Mouse (Mus musculus) Patski (cell line): ENCODE results near the gene Ccser1. TPM values are rescaled to one million over a fixed set of nuclear protein-coding genes. Genes with fewer than 3 reads are reported as not detected.
"Not testable (repeated sequence)": the region's sequence is repeated elsewhere in the genome, so short reads cannot be mapped to it uniquely, and the experiment has no call there.

Experiments used
- ATAC-seq: fragments of 100-300 bp; one replicate; pipeline ENCODE4 v1.8.0; 2021
- CTCF ChIA-PET: fragments of 350-600 bp; sonication (Branson Sonifier 250); formaldehyde crosslinking; loops from one replicate; lab custom pipeline; 2022; ENCODE audit warnings: inconsistent platforms; lab: Charles Lee
- POLR2A ChIA-PET: fragments of 350-600 bp; sonication (Branson Sonifier 250); formaldehyde crosslinking; loops from one replicate; lab custom pipeline; 2022; ENCODE audit warnings: antibody characterized with exemption, inconsistent platforms; lab: Charles Lee
- DNase-seq: peaks from one replicate; pipeline ENCODE4 v3.0.0-alpha.2; 2011; ENCODE audit warnings: low read depth, low spot score
- H3K27me3 ChIP-seq: fragments of 371-371 bp; one replicate; pipeline ENCODE4 v1.5.1; 2021
- CTCF ChIP-seq: fragments of 100-300 bp; IDR thresholded peaks from one replicate; pipeline ENCODE4 v1.5.1; 2021
- in situ Hi-C: fragments of 300-500 bp; cut with MboI; formaldehyde crosslinking; loops from 3 replicates; pipeline ENCODE4 v1.11.1; 2018; ENCODE audit warnings: low pct_unique_long_range_greater_than_20kb, mixed read lengths
- polyA plus RNA-seq: library from polyadenylated mRNA; unstranded; gene quantifications from one replicate; pipeline ENCODE4 v1.2.3, GENCODE M21; 2021

Ccser1 gene
- polyA plus RNA-seq, 1 experiment from 2014 or later, result 1.6 TPM

- TF ChIP-seq CTCF, result no peak
Observed at GRCm38 (mm10) chr6:61252912-61253311, 72.8 kb downstream of the Ccser1 start.

GRCm38 (mm10) chr6:61255874-61256273 lies 75.8 kb downstream of the Ccser1 start:
- in situ Hi-C loops, CTCF ChIA-PET, DNase-seq, ATAC-seq, POLR2A ChIA-PET, H3K27me3 ChIP-seq: not testable (repeated sequence)

More at GRCm38 (mm10) chr6:61252912-61253311, 72.8 kb downstream of the Ccser1 start:
- ChIA-PET POLR2A (no interaction called here), CTCF (no interaction called here)
- DNase-seq (no peak), ATAC-seq (no peak)
- in situ Hi-C loops, result no loop called here
- no peaks in the 10 kb centered on the region for H3K27me3 ChIP-seq

GRCm38 (mm10) chr6:61258847-61259634 lies 78.9 kb downstream of the Ccser1 start:
- H3K27me3 ChIP-seq, result no peaks in the 10 kb centered on the region
- no peak for DNase-seq
- ChIA-PET POLR2A (interaction anchor here (0.5 kb wide), 1 partner anchor 196 kb away, joined by 4 read pairs; no protein-coding TSS in a partner anchor), CTCF (no interaction called here)
- TF ChIP-seq CTCF, result no peak
- in situ Hi-C loops, result no loop called here
- ATAC-seq, result no peak

GRCm38 (mm10) chr6:61261381-61261780 lies 81.3 kb downstream of the Ccser1 start:
- H3K27me3 ChIP-seq, result no peaks in the 10 kb centered on the region
- ATAC-seq (no peak), DNase-seq (no peak)
- no peak for TF ChIP-seq CTCF
- ChIA-PET CTCF (no interaction called here), POLR2A (no interaction called here)
- in situ Hi-C loops, result no loop called here

- no peaks in the 10 kb centered on the region for H3K27me3 ChIP-seq
- ChIA-PET POLR2A (no interaction called here), CTCF (no interaction called here)
- ATAC-seq (no peak), DNase-seq (no peak)
- in situ Hi-C loops, result no loop called here
- TF ChIP-seq CTCF, result no peak
Observed at GRCm38 (mm10) chr6:61262448-61262847, 82.3 kb downstream of the Ccser1 start.

GRCm38 (mm10) chr6:61263291-61263690 lies 83.2 kb downstream of the Ccser1 start:
- TF ChIP-seq CTCF, result no peak
- POLR2A ChIA-PET, result no interaction called here
- DNase-seq (no peak), ATAC-seq (no peak)
- H3K27me3 ChIP-seq, result no peaks in the 10 kb centered on the region
- in situ Hi-C loops, result no loop called here
- CTCF ChIA-PET, result no interaction called here

- ATAC-seq, result no peak
- in situ Hi-C loops, result no loop called here
Observed at GRCm38 (mm10) chr6:61271033-61271432, 90.9 kb downstream of the Ccser1 start.

GRCm38 (mm10) chr6:61273430-61273829 lies 93.3 kb downstream of the Ccser1 start:
- in situ Hi-C loops, result no loop called here
- no peaks in the 10 kb centered on the region for H3K27me3 ChIP-seq
- no peak for TF ChIP-seq CTCF
- ATAC-seq (no peak), DNase-seq (no peak)
- POLR2A ChIA-PET, result no interaction called here
- CTCF ChIA-PET, result no interaction called here

More at GRCm38 (mm10) chr6:61271033-61271432, 90.9 kb downstream of the Ccser1 start:
- ChIA-PET CTCF (no interaction called here), POLR2A (no interaction called here)
- no peak for TF ChIP-seq CTCF
- H3K27me3 ChIP-seq, result no peaks in the 10 kb centered on the region
- DNase-seq, result no peak

- ATAC-seq (no peak), DNase-seq (no peak)
- ChIA-PET POLR2A (no interaction called here), CTCF (no interaction called here)
- in situ Hi-C loops, result no loop called here
- TF ChIP-seq CTCF, result no peak
- H3K27me3 ChIP-seq, result peaks cover 2% of the 10 kb centered on the region
Observed at GRCm38 (mm10) chr6:61279506-61279905, 99.4 kb downstream of the Ccser1 start.

GRCm38 (mm10) chr6:61292927-61293326 lies 112.8 kb downstream of the Ccser1 start:
- DNase-seq, result no peak
- ChIA-PET CTCF (no interaction called here), POLR2A (no interaction called here)
- no peak for TF ChIP-seq CTCF
- no peaks in the 10 kb centered on the region for H3K27me3 ChIP-seq
- peak; percentile 35 for ATAC-seq
- in situ Hi-C loops, result no loop called here

GRCm38 (mm10) chr6:61295535-61295934 lies 115.4 kb downstream of the Ccser1 start:
- DNase-seq (no peak), ATAC-seq (peak; percentile 54)
- POLR2A ChIA-PET, result no interaction called here
- no peaks in the 10 kb centered on the region for H3K27me3 ChIP-seq
- TF ChIP-seq CTCF, result no peak
- in situ Hi-C loops, result no loop called here
- CTCF ChIA-PET, result no interaction called here
